Mouse (Mus musculus) embryonic facial prominence, embryonic 14.5 days (tissue): ENCODE measurements around the gene Spink8. TPM values are rescaled to one million over a fixed set of nuclear protein-coding genes. Genes with fewer than 3 reads are reported as not detected.
"Not testable (repeated sequence)": the region's sequence is repeated elsewhere in the genome, so short reads cannot be mapped to it uniquely, and the experiment has no call there.

Experiments used
- ATAC-seq: fragments of 200-750 bp; cut with Nextera tagmentation; 2 replicates; pipeline ENCODE4 v1.8.0; 2017; ENCODE audit warnings: low read depth, moderate number of reproducible peaks, moderate TSS enrichment
- DNase-seq: peaks from one replicate; pipeline ENCODE4 v3.0.0-alpha.2; 2015; ENCODE audit warnings: low spot score
- H3K27ac ChIP-seq: fragments of 300-500 bp; sonication (generic); replicated peaks from 2 replicates; pipeline ENCODE4 v1.5.1; 2014; ENCODE audit warnings: low read depth, mild to moderate bottlenecking, low read length, moderate library complexity
- H3K27me3 ChIP-seq: fragments of 300-500 bp; sonication (generic); replicated peaks from 2 replicates; pipeline ENCODE4 v1.6.1; 2014; ENCODE audit warnings: low read length; ENCODE audit not compliant: control insufficient read depth, insufficient read depth
- H3K36me3 ChIP-seq: fragments of 300-500 bp; sonication (generic); 2 replicates; pipeline ENCODE4 v1.6.1; 2014; ENCODE audit warnings: low read length, mixed read lengths; ENCODE audit not compliant: control insufficient read depth, insufficient read depth
- H3K4me1 ChIP-seq: fragments of 300-500 bp; sonication (generic); 2 replicates; pipeline ENCODE4 v1.6.1; 2014; ENCODE audit warnings: antibody characterized with exemption, low read length; ENCODE audit not compliant: control insufficient read depth, insufficient read depth
- H3K4me2 ChIP-seq: fragments of 300-500 bp; sonication (generic); 2 replicates; pipeline ENCODE4 v1.6.1; 2014; ENCODE audit warnings: low read depth, mild to moderate bottlenecking, low read length, moderate library complexity, mixed read lengths
- H3K4me3 ChIP-seq: fragments of 300-500 bp; sonication (generic); 2 replicates; pipeline ENCODE4 v1.5.1; 2014; ENCODE audit warnings: low read depth, mild to moderate bottlenecking, low read length
- H3K9ac ChIP-seq: fragments of 300-500 bp; sonication (generic); 2 replicates; pipeline ENCODE4 v1.6.1; 2014; ENCODE audit warnings: low read depth, mild to moderate bottlenecking, low read length, moderate library complexity, mixed read lengths
- H3K9me3 ChIP-seq: fragments of 300-500 bp; sonication (generic); 2 replicates; pipeline ENCODE4 v1.6.1; 2016; ENCODE audit warnings: low read length; ENCODE audit not compliant: control insufficient read depth
- WGBS: fragments of 180-500 bp; shearing (Covaris S2); extraction: QIAGEN DNeasy Blood & Tissue Kit; methylation state at CpG from one replicate; pipeline ENCODE4 v1.1.7; 2014; 5-methylcytosine and 5-hydroxymethylcytosine counted together
- polyA plus RNA-seq: library from polyadenylated mRNA; unstranded; fragments of >200 nt; fragmentation: Nextera tagmentation; extraction: Ambion mirVana; gene quantifications from 2 replicates; pipeline ENCODE4 v1.2.1, GENCODE M21; 2014

The Spink8 gene
- 0.29 and 1.7 TPM in 2 replicates for polyA plus RNA-seq

DNA sequence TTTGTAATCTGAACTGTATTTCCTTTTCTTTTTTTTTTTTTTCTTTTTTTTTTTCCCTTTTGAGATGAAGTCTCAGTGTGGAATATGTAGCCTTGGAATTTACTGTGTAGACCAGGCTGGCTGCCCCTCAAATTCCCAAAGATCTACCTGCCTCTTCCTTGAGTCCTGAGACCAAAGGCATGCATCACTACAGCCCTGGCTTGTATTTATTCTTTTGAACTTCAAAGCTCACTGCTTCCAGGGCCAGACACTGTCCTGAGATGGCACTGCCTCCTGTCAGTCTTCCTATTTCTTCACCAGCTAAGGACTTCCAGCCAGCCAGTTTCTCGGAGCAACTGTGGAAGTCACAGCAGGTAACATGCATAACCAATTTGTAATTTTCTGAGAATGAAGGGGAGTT is at the start of gene Spink8:
Gene Spink8, plus strand, starts transcription at position 301 of the 400 bp plus-strand sequence.
- H3K4me3 ChIP-seq: no peak within 1 kb of the TSS
- H3K9ac ChIP-seq: no peak within 1 kb of the TSS
- WGBS: 55% methylated on average over 1 of the region's 1 CpGs
- no peaks in the 10 kb centered on the region for H3K27me3 ChIP-seq
- no peak for DNase-seq
- H3K27ac ChIP-seq: no peak within 1 kb of the TSS
- H3K4me1 ChIP-seq: no peaks in the 10 kb centered on the region
- no peak within 1 kb of the TSS for H3K4me2 ChIP-seq
- H3K36me3 ChIP-seq: no peaks in the 10 kb centered on the region
- no peak for ATAC-seq
- H3K9me3 ChIP-seq: no peaks in the 10 kb centered on the region

DNA sequence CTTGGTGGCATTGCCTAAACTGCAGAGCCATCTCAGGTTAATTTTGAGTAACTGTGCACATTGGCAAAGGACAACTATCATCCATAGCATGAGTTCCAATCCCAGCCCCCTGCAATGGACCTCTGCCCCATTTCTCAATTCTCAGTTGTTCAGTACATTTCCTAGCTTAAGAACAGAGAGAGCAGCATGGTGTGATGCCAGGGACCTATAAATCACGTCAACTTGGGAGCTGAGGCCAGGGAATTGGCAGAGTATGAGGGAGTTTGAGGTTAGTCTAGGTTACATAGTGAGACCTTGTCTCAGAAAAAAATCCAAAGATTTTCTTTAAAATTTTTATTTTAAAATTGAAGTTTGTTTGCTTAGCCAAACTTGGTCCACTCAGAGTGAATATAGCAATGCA is 45.2 kb upstream of the Spink8 start:
- not testable (repeated sequence) for H3K27me3 ChIP-seq, DNase-seq, H3K36me3 ChIP-seq, ATAC-seq, H3K4me1 ChIP-seq, H3K27ac ChIP-seq, H3K4me3 ChIP-seq, H3K4me2 ChIP-seq, H3K9ac ChIP-seq
- 75% methylated on average over 1 of the region's 1 CpGs for WGBS
- 0 out of 2 replicates have a peak, but pooled peaks cover 12% of the 10 kb centered on the region for H3K9me3 ChIP-seq

GRCm38 (mm10) chr9:109790570-109790969 is 21.5 kb upstream of the Spink8 start, which contains the start of gene Fbxw27:
TSS of gene Fbxw27 (minus strand) at chr9:109790670.
- not testable (repeated sequence) for H3K4me1 ChIP-seq, H3K4me2 ChIP-seq, H3K9ac ChIP-seq, H3K36me3 ChIP-seq, DNase-seq, H3K4me3 ChIP-seq, H3K9me3 ChIP-seq, H3K27ac ChIP-seq, H3K27me3 ChIP-seq, ATAC-seq
- WGBS: 80% methylated on average over 4 of the region's 4 CpGs

GRCm38 (mm10) chr9:109795221-109795620 is 16.9 kb upstream of the Spink8 start:
- no peaks in the 10 kb centered on the region for H3K27me3 ChIP-seq
- no peaks in the 10 kb centered on the region for H3K4me1 ChIP-seq
- H3K36me3 ChIP-seq: no peaks in the 10 kb centered on the region
- H3K27ac ChIP-seq: no peak overlapping the region
- 75% methylated on average over 2 of the region's 2 CpGs for WGBS
- no peak overlapping the region for H3K4me3 ChIP-seq
- DNase-seq (no peak), ATAC-seq (no peak)
- no peaks in the 10 kb centered on the region for H3K9me3 ChIP-seq
- H3K9ac ChIP-seq: no peak overlapping the region
- no peak overlapping the region for H3K4me2 ChIP-seq

GRCm38 (mm10) chr9:109795811-109796210 is 16.3 kb upstream of the Spink8 start:
- ATAC-seq: no peak
- Histone ChIP-seq H3K4me1 (no peaks in the 10 kb centered on the region), H3K4me3 (no peak overlapping the region), H3K36me3 (no peaks in the 10 kb centered on the region), H3K4me2 (no peak overlapping the region), H3K9me3 (no peaks in the 10 kb centered on the region), H3K27ac (no peak overlapping the region), H3K27me3 (no peaks in the 10 kb centered on the region), H3K9ac (no peak overlapping the region)
- DNase-seq: no peak
- 67% methylated on average over 2 of the region's 2 CpGs for WGBS

GRCm38 (mm10) chr9:109798051-109798450 is 14.0 kb upstream of the Spink8 start:
- ATAC-seq (no peak), DNase-seq (peak; percentile 6)
- no peak overlapping the region for H3K4me2 ChIP-seq
- no peaks in the 10 kb centered on the region for H3K36me3 ChIP-seq
- H3K27me3 ChIP-seq: no peaks in the 10 kb centered on the region
- 100% methylated on average over 1 of the region's 1 CpGs for WGBS
- H3K9ac ChIP-seq: no peak overlapping the region
- no peaks in the 10 kb centered on the region for H3K9me3 ChIP-seq
- H3K4me1 ChIP-seq: no peaks in the 10 kb centered on the region
- no peak overlapping the region for H3K4me3 ChIP-seq
- H3K27ac ChIP-seq: no peak overlapping the region

DNA sequence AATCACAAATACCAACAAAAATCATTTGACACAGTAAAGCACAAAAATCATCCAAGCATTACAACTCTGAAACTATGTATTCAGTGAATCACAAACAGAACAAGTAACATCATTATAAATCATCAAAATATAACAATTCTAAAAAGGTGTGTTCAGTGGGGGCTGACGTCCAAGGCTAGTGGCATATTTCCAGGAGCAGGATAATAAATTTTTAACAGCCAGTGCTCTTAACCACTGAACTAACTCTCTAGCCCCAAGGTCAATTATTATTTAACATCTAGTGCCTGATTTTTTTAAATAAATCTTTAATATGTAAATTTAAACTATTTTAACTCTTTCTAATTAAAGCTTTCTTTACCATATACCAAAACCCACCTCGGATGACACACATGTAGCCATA is 6.5 kb upstream of the Spink8 start:
- not testable (repeated sequence) for H3K4me3 ChIP-seq, H3K36me3 ChIP-seq, ATAC-seq, H3K9me3 ChIP-seq, H3K9ac ChIP-seq, H3K4me1 ChIP-seq, DNase-seq, H3K27me3 ChIP-seq, H3K4me2 ChIP-seq, H3K27ac ChIP-seq
- 83% methylated on average over 2 of the region's 2 CpGs for WGBS

GRCm38 (mm10) chr9:109806260-109806659 is 5.8 kb upstream of the Spink8 start:
- ATAC-seq (no peak), DNase-seq (no peak)
- 42% methylated on average over 1 of the region's 1 CpGs for WGBS
- Histone ChIP-seq H3K9me3 (no peaks in the 10 kb centered on the region), H3K4me2 (no peak overlapping the region), H3K36me3 (no peaks in the 10 kb centered on the region), H3K9ac (no peak overlapping the region), H3K27me3 (no peaks in the 10 kb centered on the region), H3K27ac (no peak overlapping the region), H3K4me3 (no peak overlapping the region), H3K4me1 (no peaks in the 10 kb centered on the region)

- no peak overlapping the region for H3K4me3 ChIP-seq
- no peak overlapping the region for H3K27ac ChIP-seq
- WGBS: 73% methylated on average over 2 of the region's 2 CpGs
Observed at GRCm38 (mm10) chr9:109806695-109807293, 5.3 kb upstream of the Spink8 start.

More at GRCm38 (mm10) chr9:109806695-109807293, 5.3 kb upstream of the Spink8 start:
- H3K9ac ChIP-seq: no peak overlapping the region
- no peaks in the 10 kb centered on the region for H3K36me3 ChIP-seq
- H3K4me1 ChIP-seq: no peaks in the 10 kb centered on the region
- H3K4me2 ChIP-seq: no peak overlapping the region
- ATAC-seq (no peak), DNase-seq (no peak)
- H3K9me3 ChIP-seq: no peaks in the 10 kb centered on the region
- no peaks in the 10 kb centered on the region for H3K27me3 ChIP-seq
